Mouse (Mus musculus) thymus, postnatal 0 days (tissue): ENCODE measurements around the gene Foxk1. TPM values are rescaled to one million over a fixed set of nuclear protein-coding genes. Genes with fewer than 3 reads are reported as not detected.

Source experiments
- DNase-seq: peaks from one replicate; pipeline ENCODE4 v3.0.0-alpha.2; 2015; ENCODE audit warnings: low spot score
- polyA plus RNA-seq: library from polyadenylated mRNA; unstranded; fragments of >200 nt; fragmentation: Nextera tagmentation; extraction: Ambion mirVana; gene quantifications from 2 replicates; pipeline ENCODE4 v1.2.1, GENCODE M21; 2015

Foxk1 gene
- polyA plus RNA-seq, 1 experiment from 2014 or later: 5.1 TPM

DNA sequence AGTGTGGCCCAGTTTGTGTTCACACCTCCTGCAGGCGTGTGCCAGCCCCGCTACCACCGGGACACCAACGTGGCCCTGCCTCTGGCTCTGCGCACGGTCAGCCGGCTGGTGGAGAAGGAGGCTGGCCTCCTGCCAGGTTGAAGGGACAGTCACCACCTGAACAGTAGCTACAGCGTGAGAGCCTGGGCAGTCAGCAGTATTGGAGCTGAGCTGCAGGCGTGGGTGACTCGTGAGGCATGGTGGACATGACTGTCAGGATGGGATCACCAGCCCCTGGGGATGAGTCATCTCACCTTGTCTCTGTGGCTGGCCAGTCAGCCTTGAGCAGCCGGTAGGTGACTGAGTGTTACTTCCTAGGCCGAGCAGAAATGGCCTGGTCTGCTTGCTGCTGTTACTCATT, 76.0 kb downstream of the Foxk1 start:
- DNase-seq: no peak

DNA sequence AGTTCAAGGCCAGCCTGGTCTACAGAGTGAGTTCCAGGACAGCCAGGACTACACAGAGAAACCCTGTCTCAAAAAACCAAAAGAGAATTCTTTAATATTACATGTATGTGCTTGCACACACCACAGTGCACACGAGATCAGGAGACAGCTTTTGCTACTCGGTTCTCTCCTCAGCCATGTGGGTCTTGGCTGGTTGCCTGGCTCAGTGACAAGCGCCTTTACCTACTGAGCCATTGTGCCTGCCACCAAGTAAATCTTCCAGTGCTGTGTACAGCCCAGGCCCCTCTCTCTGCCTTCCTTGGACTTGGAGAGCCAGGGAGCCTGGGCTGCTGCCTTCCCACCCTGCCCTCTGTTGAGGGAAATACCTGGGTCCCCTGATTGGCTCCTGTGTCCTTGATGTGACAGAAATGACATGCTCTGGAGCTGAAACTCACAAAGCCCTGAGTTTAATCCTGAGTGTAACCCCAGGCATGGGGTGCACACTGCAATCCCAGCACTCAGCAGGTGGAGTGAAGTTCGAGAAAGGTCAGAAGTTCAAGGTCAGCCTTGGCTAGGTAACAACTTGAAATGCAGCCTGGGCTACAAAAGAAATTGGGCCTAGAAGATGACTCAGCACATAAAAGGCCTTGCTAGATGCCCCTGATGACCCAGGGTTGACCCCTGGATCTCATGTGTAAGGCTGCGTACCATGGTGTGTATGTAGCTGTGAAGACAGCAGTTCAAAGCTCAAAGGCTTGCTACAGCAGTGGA, 76.7 kb downstream of the Foxk1 start:
- DNase-seq: no peak

DNA sequence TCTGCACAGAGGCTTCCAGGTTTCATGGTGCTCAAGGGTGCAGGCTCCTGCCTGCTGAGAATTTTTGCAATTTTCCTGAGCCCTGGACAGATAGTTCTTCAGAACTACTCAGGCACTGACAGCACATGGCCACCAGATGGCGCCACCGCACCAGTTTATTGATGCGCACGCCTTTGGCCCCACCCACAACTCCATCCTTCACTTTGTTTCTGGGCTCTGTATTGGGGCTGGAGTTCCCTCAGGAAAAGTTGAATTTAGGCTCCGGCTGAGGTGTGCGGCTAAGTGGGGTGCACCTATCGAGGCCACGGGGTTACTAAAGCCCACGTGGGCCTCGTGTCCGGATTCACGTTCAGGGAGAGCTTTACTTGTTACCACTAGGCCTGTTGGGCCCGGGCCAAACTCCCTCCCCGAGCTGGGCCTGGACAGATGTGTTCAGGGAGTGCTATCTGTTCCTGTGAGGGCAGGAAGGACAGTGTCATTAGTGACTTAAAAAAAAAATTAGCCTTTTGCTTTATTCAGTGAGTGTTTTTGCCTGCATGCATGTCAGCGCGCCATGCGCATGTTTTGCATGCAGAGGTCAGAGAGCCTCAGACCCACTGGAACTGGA, 77.6 kb downstream of the Foxk1 start:
- DNase-seq: peak; percentile 70

DNA sequence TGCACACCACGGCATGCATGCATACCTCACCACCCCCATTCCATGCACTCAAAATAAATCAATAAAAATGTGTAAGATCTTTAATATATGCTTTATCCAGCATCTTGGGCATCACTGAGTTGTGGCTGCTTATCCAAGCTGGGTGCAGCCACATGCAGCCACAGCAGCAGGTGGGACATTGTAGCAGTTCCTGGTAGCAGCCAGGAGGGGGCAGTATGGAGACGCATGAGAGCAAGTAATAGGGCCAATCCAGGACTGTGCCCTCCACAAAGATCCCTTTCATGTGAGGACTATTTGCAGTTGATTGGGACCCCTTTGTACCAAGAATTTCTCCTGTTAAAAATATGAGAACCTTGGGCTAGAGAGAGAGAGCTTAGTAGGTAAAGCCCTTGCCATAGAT, 81.2 kb downstream of the Foxk1 start:
- peak; percentile 51 for DNase-seq

DNA sequence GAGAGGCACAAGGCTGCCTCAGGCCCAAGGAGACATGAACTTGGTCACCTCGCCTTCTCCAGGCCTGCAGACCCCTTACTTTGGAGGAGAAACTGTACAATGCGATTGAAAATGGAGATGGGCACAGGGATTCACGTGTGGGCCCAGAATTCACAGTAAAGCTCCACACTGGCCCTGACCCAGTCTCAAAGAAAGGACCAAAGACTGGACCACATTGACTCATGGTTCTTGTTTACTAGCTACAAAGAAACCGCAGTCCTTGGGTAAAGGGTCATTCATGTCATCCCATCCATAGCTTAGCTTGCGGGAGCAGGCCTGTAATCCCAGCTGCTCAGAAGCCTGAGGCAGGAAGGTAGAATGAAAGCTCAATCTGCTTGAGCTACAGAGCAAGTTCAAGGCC, 82.3 kb downstream of the Foxk1 start:
- no peak for DNase-seq

DNA sequence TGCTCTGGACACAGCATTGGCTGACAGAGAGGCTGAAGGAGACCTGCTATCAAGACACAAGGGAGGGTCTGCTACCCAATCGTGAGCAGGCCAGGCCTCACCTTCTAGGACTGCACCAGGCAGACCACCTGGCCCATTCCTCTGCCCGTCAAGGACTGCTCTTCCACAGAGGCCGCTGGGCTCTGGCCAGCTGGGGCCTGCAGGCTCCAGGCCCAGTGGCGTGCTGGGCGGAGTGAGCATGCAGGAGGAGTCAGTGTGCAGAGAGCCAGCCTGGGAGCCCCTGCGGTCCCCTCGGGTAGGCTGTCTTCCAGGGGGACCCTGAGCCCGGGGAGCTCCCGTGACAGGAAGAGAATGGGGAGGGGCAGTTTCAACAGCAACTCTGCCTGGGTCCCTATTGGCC, 85.4 kb downstream of the Foxk1 start:
- DNase-seq: no peak

DNA sequence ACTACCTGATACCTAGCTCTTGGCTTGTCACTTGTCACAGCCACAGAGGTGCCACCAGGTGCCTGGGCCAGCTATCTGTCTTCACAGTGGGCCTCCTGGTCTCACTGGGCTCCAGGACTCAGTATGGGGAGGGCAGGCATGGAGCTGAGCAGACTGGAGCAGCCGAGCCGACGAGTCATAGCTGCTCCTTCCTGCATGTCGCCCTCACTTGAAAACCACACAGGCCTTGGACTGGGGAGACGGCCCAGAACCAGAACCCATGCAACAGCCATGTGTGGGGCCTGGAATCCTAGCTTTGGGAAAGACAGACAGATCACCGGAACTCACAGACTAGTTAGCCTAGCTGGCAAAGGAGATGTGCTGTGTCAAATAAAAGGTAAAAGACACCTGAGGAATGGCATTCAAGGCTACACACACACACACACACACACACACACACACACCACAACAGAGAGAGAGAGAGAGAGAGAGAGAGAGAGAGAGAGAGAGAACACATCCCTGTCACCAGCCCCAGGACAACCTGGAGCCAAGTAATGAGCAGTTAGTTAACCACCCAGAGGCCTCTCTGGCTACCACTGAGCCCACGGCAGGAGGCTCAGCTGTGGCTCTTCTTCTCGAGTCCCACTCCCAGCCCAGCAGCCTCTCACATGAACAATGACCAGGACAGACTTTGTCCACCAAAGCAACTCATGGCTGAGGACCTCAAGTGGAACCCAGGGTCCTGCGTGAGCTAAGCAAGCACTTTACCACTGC, 88.8 kb downstream of the Foxk1 start:
- DNase-seq: no peak

DNA sequence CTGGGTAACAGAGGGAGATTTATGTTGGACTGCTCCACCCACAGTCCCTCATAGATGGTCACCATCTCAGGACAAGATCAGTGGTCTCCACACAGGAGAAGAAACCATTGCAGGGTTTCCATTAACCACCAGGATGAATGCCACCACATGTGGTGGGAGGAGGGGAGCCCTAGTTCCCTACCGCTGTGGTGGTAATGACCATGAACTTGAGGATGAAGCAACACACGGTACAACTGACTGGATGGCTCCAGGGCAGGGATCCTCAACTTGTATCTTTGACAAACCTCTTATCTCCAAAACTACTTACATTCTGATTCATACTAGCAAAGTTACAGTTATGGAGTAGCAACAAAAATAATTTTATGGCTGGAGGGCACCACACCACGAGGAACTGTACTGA, 92.0 kb downstream of the Foxk1 start:
- DNase-seq: no peak

DNA sequence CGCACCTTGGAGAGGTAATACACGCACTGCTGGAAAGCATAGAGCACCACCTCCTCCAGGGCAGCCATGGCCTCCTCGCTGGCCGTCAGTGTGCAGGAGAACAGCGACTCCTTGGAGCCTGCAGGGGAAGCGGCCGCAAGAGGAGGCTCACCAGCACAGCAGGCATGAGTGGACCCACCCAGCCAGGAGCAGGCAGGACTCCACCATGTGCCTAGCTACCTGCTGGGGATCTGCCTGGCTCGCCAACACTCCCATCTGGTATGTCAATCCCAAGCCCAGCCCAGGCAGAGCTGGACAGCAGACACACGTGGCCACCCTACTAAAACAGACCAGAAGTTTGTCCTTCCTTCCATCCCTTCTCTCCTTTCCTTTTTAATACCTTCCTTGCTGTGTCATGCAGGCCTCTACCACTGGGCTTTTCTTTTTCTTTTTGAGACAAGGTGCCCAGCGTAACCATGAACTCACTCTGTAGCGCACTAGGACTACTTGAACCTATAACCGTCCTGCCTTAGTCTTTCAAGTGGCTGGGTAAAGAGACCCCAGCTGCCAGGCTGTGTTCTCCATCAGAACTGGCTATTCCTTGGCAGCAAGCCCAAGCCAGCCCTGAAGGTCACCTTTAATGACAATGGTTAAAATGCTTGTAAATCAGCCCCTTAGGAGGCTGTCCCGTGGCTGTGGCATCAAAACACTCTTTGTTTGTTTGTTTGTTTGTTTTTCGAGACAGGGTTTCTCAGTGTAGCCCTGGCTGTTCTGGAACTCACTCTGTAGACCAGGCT, 94.2 kb downstream of the Foxk1 start:
- no peak for DNase-seq

DNA sequence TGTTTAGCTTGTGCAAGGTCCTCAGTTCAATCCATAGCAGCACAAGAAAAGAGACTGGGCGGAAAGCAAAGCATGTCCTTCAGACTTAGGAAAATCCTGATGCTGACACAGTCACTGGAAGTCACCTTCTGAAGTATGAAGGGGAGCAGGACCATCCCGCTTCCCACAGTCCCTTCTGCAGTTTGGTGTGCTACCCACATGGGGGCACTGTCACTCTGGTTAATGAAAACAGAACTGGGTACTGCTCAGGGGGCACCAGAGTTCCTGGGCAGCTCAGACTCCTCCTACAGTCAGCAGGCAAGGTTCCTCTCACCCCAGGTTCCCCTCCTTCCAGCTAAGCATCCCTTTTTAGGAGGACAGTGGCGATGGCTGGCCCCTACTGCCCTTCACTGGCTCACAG, 97.7 kb downstream of the Foxk1 start:
- peak; percentile 31 for DNase-seq

DNA sequence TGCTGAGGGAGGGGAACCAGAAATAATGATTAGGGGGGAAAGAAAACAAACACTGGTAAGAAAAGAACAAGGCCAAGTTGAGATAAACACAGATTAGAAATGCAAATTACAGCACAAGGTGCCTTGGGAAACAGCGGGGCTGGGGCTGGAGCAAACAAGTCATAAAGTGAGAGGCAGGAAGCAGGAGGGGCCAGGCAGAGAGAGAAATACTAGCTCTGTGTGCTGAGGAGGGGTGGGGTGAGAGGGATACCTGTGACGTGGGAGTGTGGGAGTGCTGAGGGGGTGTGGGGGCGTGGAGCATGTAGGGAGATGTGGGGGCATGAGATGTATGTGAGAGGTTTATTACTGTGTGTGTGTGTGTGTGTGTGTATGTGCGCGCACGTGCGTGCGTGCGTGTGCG, 99.6 kb downstream of the Foxk1 start:
- DNase-seq: no peak

DNA sequence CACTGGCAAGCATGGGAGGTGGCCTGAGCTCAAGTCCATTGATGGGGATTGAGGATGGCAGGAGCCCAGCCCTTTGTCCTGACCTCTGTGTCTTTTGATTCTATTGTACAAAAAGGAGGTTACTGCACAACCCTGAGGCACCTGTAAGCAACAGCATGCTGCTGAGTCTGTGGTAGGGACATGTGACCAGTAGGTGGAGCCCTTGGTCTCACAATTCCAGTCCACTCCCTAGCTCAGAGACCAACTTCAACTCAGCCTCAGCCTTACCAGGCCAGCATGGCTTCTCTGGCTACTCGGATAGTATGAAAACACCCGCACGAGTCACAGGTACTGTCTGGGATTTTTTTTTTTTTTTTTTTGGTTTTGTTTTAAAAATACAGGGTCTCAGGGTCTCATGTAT, 101.1 kb downstream of the Foxk1 start:
- peak; percentile 61 for DNase-seq

DNA sequence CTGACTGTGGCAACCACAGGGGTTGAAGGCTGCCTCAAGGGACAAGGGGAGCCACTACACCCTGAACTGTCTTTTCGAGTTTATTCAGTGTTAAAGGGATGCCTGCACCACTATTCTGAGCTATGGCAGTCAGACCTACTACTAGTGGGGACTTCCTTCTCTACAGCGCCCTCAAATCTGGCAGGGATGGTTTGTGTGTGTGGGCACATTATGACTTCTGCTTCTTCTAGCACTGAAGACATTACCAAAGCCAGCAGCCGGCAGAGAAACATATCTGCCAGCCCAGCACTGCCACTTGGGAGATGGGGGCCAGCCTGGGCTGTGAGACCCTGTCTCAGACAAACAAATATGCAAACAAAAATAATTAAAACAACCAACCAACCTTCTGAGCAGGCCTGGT, 102.9 kb downstream of the Foxk1 start:
- DNase-seq: no peak

DNA sequence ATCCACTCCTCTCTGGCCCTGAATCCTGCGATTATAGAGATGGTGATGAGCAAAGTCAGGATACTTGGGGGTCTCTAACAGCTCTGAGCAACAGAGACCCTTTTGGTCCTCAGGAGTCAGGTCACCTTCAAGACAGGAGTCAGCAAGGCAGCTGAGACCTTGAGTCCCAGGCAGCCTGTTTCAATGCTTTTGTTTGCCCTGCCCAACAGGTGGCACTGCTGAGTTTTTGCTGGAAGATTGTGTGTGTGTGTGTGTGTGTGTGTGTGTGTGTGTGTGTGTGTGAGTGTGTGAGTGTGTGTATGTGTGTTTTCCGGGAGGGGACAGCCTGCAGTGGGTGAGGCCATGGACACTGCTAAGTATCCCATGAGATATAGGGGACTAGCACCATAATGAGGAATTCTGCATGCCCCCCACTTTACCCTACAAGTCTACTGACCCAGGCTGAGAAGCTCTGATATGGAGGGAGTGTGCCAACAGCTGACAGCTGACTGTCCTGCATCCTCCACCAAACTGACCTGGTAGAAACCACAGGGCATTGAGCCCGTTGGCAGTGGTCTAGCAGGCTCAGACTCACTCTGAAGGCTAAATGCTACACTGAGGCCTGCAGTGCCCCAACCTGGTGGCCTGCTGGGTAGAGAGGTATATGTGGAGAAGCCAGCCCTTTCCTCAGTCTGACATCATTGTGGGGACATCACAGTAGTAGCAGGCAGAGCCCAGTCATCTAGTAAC, 104.6 kb downstream of the Foxk1 start:
- DNase-seq: no peak

DNA sequence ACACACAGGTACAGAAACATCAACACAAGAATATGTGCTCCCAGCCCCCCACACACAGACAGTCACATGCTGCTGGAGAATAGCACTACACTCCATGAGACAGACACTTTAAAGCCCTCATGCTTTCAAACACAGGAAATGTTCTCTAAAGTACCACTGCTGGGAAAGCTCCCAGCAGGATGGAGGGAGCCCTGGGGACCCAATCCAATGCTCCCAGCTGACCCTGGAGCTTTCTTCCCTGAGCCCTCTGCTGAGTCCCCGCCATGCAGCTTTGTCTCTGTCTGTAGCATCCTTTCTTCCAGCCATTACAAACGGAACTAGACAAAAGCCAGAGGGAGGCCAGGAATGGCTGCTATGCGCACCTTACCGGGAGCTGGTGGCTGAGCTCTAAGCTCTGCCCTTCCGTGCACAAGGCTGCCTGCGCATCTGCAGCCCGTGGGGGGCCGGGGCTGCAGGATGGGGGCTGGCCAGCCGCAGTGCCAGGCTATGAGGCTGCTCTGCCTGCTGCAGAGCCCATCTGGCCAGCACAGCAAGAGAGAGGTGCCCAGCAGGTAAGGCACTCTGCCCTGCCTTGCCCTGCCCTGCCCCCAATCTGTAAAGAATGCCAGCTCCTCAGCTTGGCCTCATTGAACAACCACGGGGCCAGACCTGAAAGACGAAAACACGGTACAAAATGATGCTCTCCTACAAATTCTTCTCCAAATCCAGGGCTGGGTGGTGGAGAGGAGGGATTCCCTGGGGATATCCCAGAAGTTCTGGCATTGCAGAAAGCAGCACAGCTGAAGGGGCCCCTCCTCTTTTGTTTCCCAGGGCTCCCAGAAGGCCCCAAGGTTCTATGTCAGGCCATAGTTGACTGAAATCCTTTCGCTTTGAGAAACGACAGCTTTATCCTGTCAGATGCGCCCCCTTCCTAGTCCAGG, 108.1 kb downstream of the Foxk1 start:
- DNase-seq: no peak

DNA sequence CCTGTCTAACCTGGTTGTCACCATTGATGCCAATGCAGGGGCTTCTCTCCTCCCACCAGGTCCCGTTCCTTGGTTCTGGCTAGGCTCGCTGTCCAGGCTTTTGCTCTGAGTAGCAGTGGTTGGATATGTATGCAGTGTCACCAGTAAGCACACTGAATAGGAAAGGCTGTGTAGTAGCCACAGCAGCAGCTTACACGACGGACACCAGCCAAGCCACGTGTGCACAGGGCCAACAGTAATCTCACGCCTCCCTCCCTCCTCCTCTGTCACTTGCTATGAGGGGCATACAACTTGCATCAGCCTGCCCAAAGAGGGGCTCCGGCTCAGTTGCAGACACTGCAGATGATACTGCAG, 108.7 kb downstream of the Foxk1 start:
- no peak for DNase-seq
